Mouse (Mus musculus) stomach, postnatal 0 days (tissue): ENCODE results near the gene Slk. TPM values are rescaled to one million over a fixed set of nuclear protein-coding genes. Genes with fewer than 3 reads are reported as not detected.

Source experiments
- ATAC-seq: fragments of 200-750 bp; cut with Nextera tagmentation; 2 replicates; pipeline ENCODE4 v1.8.0; 2017; ENCODE audit not compliant: low FRiP score, low TSS enrichment
- DNase-seq: peaks from one replicate; pipeline ENCODE4 v3.0.0-alpha.2; 2016; ENCODE audit warnings: low spot score
- H3K27ac ChIP-seq: fragments of 300-500 bp; sonication (generic); replicated peaks from 2 replicates; pipeline ENCODE4 v1.5.1; 2014; ENCODE audit warnings: mild to moderate bottlenecking, control low read depth
- H3K27me3 ChIP-seq: fragments of 300-500 bp; sonication (generic); 2 replicates; pipeline ENCODE4 v1.6.1; 2014; ENCODE audit warnings: low read length; ENCODE audit not compliant: control insufficient read depth, insufficient read depth
- H3K36me3 ChIP-seq: fragments of 300-500 bp; sonication (generic); 2 replicates; pipeline ENCODE4 v1.6.1; 2014; ENCODE audit warnings: low read length, mixed read lengths; ENCODE audit not compliant: control insufficient read depth, insufficient read depth
- H3K4me1 ChIP-seq: fragments of 300-500 bp; sonication (generic); replicated peaks from 2 replicates; pipeline ENCODE4 v1.6.1; 2014; ENCODE audit warnings: antibody characterized with exemption; ENCODE audit not compliant: control insufficient read depth, insufficient read depth
- H3K4me2 ChIP-seq: fragments of 300-500 bp; sonication (generic); replicated peaks from 2 replicates; pipeline ENCODE4 v1.6.1; 2014; ENCODE audit warnings: low read depth, mild to moderate bottlenecking, control low read depth, moderate library complexity
- H3K4me3 ChIP-seq: fragments of 300-500 bp; sonication (generic); 2 replicates; pipeline ENCODE4 v1.5.1; 2014; ENCODE audit warnings: low read depth, low read length, control low read depth
- H3K9ac ChIP-seq: fragments of 300-500 bp; sonication (generic); 2 replicates; pipeline ENCODE4 v1.6.1; 2014; ENCODE audit warnings: mild to moderate bottlenecking, low read length, control low read depth, mixed read lengths
- H3K9me3 ChIP-seq: fragments of 300-500 bp; sonication (generic); 2 replicates; pipeline ENCODE4 v1.6.1; 2016; ENCODE audit warnings: low read length; ENCODE audit not compliant: control insufficient read depth
- CTCF ChIP-seq: IDR thresholded peaks from 2 replicates; pipeline ENCODE4 v1.5.1; 2016; ENCODE audit warnings: antibody characterized with exemption, low read depth, mild to moderate bottlenecking, moderate library complexity
- EP300 ChIP-seq: optimal IDR thresholded peaks from 2 replicates; pipeline ENCODE3; 2016; ENCODE audit warnings: antibody characterized with exemption
- WGBS: fragments of 180-500 bp; shearing (Covaris S2); extraction: QIAGEN DNeasy Blood & Tissue Kit; methylation state at CpG from one replicate; pipeline ENCODE4 v1.1.7; 2014; 5-methylcytosine and 5-hydroxymethylcytosine counted together
- polyA plus RNA-seq: library from polyadenylated mRNA; unstranded; fragments of >200 nt; fragmentation: Nextera tagmentation; extraction: Ambion mirVana; gene quantifications from 2 replicates; pipeline ENCODE4 v1.2.1, GENCODE M21; 2015

Slk gene
- polyA plus RNA-seq, 1 experiment from 2014 or later = 12.3 TPM

GRCm38 (mm10) chr19:47667601-47668000, 88.1 kb downstream of the Slk start:
- Histone ChIP-seq H3K9ac (no peak overlapping the region), H3K36me3 (no peaks in the 10 kb centered on the region), H3K4me3 (no peak overlapping the region), H3K27ac (no peak overlapping the region), H3K27me3 (no peaks in the 10 kb centered on the region), H3K4me1 (no peaks in the 10 kb centered on the region), H3K9me3 (no peaks in the 10 kb centered on the region), H3K4me2 (no peak overlapping the region)
- DNase-seq = no peak
- ATAC-seq = no peak
- TF ChIP-seq CTCF = no peak
- WGBS = 44% methylated on average over 8 of the region's 8 CpGs

GRCm38 (mm10) chr19:47668399-47668798, 88.9 kb downstream of the Slk start:
- WGBS = 61% methylated on average over 9 of the region's 9 CpGs

DNA sequence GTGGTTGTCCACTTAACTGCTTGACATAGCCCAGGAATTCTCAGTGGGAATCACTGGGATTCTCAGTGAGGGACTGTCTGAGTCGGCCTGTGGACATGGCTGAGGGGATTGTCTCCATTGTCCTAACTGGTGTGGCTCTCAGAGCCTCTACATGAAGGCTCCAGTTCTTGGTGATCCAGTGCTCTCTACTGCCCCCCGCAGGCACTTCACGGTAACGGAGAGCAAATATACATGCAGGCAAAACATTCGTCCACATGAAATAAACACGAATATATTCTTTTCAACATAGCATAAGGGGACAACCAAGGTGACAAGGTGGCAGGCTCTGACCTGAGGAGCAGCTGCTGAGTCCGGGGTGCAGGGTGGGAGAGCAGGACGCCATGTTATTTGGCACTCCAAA, 94.9 kb downstream of the Slk start:
- Histone ChIP-seq H3K4me3 (no peak overlapping the region), H3K9me3 (no peaks in the 10 kb centered on the region), H3K9ac (no peak overlapping the region), H3K4me1 (no peaks in the 10 kb centered on the region), H3K27me3 (no peaks in the 10 kb centered on the region), H3K36me3 (no peaks in the 10 kb centered on the region), H3K27ac (no peak overlapping the region), H3K4me2 (no peak overlapping the region)
- ATAC-seq = no peak; the same call in 1 of the 2 replicates
- TF ChIP-seq CTCF (peak; percentile 76), EP300 (no peak)
- WGBS = 46% methylated on average over 8 of the region's 8 CpGs
- peak; percentile 49 for DNase-seq

More at GRCm38 (mm10) chr19:47668399-47668798, 88.9 kb downstream of the Slk start:
- Histone ChIP-seq H3K27ac (no peak overlapping the region), H3K4me1 (no peaks in the 10 kb centered on the region), H3K9ac (no peak overlapping the region), H3K4me2 (no peak overlapping the region), H3K9me3 (no peaks in the 10 kb centered on the region), H3K27me3 (no peaks in the 10 kb centered on the region), H3K4me3 (no peak overlapping the region), H3K36me3 (no peaks in the 10 kb centered on the region)
- ATAC-seq = no peak; the same call in 1 of the 2 replicates
- DNase-seq = no peak
- TF ChIP-seq CTCF (no peak), EP300 (no peak)

DNA sequence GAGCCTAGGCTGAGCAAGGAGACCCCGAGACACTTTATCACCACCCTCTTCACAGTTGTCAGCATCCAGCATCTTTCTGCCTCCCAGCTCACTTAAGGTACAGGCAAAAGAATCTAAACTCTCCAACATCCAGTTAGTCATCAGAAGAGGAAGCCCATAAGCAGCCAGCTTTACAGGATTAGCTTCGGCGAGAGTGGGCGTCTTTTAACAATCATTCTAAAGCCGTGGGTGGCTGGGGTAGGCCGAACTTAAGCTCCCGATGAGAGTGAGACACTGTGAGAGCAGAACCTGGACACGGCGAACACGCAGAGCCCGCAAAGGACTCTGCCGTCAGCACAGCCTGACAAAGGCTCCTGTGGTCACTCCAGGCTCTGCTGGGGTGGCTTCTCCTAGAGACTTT, 99.2 kb downstream of the Slk start:
- 65% methylated on average over 12 of the region's 12 CpGs for WGBS
- Histone ChIP-seq H3K27ac (no peak overlapping the region), H3K9me3 (no peaks in the 10 kb centered on the region), H3K4me1 (no peaks in the 10 kb centered on the region), H3K36me3 (no peaks in the 10 kb centered on the region), H3K4me3 (no peak overlapping the region), H3K27me3 (no peaks in the 10 kb centered on the region), H3K9ac (no peak overlapping the region), H3K4me2 (no peak overlapping the region)
- ATAC-seq = no peak
- DNase-seq = no peak
- TF ChIP-seq CTCF = no peak
- no peak for TF ChIP-seq EP300

DNA sequence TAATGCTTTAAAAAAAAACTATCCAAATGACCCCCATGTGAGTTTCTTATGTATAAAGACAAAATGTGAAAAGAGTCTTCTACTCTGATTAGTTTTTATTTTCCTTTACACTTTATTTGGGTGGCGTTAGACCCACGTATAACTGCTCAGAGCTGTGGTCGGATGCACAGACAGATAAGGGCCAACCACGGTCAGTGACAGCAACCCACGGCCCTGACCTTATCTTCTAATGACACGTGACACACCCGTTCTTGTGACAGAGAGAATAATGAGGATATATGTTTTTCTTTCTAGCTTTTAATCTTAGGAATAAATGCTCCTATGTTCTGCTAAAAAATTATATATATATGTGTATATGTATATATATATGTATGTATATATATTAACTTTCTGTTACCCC, 110.1 kb downstream of the Slk start:
- no peaks in the 10 kb centered on the region for H3K27me3 ChIP-seq
- H3K9me3 ChIP-seq = no peaks in the 10 kb centered on the region
- no peak overlapping the region for H3K4me3 ChIP-seq
- TF ChIP-seq EP300 (no peak), CTCF (no peak)
- H3K27ac ChIP-seq = no peak overlapping the region
- DNase-seq = no peak
- no peak overlapping the region for H3K4me2 ChIP-seq
- H3K4me1 ChIP-seq = no peaks in the 10 kb centered on the region
- WGBS = 72% methylated on average over 7 of the region's 7 CpGs
- H3K36me3 ChIP-seq = no peaks in the 10 kb centered on the region
- ATAC-seq = no peak
- no peak overlapping the region for H3K9ac ChIP-seq

DNA sequence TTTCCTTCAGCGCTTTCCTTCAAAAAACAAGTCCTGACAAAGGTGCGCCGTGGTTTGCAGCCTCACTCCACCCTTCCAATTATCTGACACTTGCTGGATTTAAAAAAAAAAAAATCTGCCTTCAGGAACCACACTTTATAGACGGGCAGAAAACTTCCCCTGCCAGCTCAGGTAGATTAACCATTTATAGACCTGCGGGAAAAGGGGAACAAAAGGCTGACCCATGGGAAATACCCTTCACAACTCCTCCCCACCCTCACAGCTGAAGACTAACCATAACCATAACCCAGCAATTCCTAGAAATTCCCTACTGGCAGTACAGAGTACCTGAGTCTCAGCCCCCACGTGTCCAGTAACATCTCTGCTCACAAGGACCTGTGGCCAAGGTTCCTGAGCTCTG, 112.5 kb downstream of the Slk start, which contains the start of gene Col17a1:
Gene Col17a1, minus strand, starts transcription at position 101 of the 400 bp plus-strand sequence.
- 59% methylated on average over 6 of the region's 6 CpGs for WGBS
- Histone ChIP-seq H3K27ac (peak within 1 kb of the TSS; percentile 66), H3K4me3 (peak within 1 kb of the TSS; percentile 27), H3K27me3 (no peaks in the 10 kb centered on the region), H3K36me3 (no peaks in the 10 kb centered on the region), H3K4me1 (no peaks in the 10 kb centered on the region), H3K9me3 (no peaks in the 10 kb centered on the region), H3K9ac (peak within 1 kb of the TSS; percentile 31), H3K4me2 (0 out of 2 replicates have a peak within 1 kb of the TSS, but pooled peaks have one; percentile 12)
- ATAC-seq (no peak), DNase-seq (no peak)
- TF ChIP-seq CTCF = no peak
- TF ChIP-seq EP300 = no peak

Other genes with a start within 250 kb of the Slk start
- 3.7 and 4.3 TPM in 2 replicates for gene Sh3pxd2a, start 115.3 kb upstream of the Slk start, polyA plus RNA-seq
- gene Stn1, start 42.2 kb upstream of the Slk start, polyA plus RNA-seq = 25.9 and 28.5 TPM in 2 replicates
- 13.9 and 20.1 TPM in 2 replicates for gene Col17a1, start 112.4 kb downstream of the Slk start, polyA plus RNA-seq
- gene Sfr1, start 152.0 kb downstream of the Slk start, polyA plus RNA-seq = 181 and 186 TPM in 2 replicates